Mouse (Mus musculus) stomach, postnatal 0 days (tissue): ENCODE data around the gene Phactr1.

Source experiments
- CTCF ChIP-seq: IDR thresholded peaks from 2 replicates; pipeline ENCODE4 v1.5.1; 2016; ENCODE audit warnings: antibody characterized with exemption, low read depth, mild to moderate bottlenecking, moderate library complexity
- EP300 ChIP-seq: optimal IDR thresholded peaks from 2 replicates; pipeline ENCODE3; 2016; ENCODE audit warnings: antibody characterized with exemption

DNA sequence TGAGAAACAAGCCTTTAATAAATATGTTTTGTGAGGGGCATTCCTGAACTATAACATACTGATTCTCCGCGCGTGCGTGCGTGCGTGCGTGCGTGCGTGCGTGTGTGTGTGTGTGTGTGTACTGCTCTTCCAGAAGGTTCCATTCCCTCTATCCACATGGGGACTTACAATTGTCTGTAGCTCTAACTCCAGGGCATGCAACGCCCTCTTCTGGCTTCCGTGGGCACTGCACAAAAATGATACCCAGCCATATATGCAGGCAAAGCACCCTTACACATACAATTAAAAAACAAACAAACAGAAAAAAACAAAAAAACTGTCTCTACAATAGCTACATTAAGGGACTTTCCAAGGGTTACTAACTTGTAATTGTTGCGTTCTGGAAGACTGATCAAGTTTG lies 108.8 kb downstream of the Phactr1 start:
- TF ChIP-seq CTCF (peak; percentile 36), EP300 (no peak)
